Mouse (Mus musculus) embryonic facial prominence, embryonic 13.5 days (tissue): ENCODE measurements around the gene Grk1. TPM values are rescaled to one million over a fixed set of nuclear protein-coding genes. Genes with fewer than 3 reads are reported as not detected.

Source experiments
- ATAC-seq: fragments of 200-750 bp; cut with Nextera tagmentation; 2 replicates; pipeline ENCODE4 v1.8.0; 2017; ENCODE audit warnings: low read depth; ENCODE audit not compliant: insufficient number of reproducible peaks, insufficient read depth, low FRiP score, low TSS enrichment
- H3K27ac ChIP-seq: fragments of 300-500 bp; sonication (generic); 2 replicates; pipeline ENCODE4 v1.5.1; 2015; ENCODE audit warnings: moderate library complexity, mild to moderate bottlenecking, inconsistent platforms
- H3K27me3 ChIP-seq: fragments of 300-500 bp; sonication (generic); 2 replicates; pipeline ENCODE4 v1.6.1; 2015; ENCODE audit warnings: mild to moderate bottlenecking, inconsistent platforms
- H3K36me3 ChIP-seq: fragments of 300-500 bp; sonication (generic); 2 replicates; pipeline ENCODE4 v1.6.1; 2015; ENCODE audit warnings: mild to moderate bottlenecking, inconsistent platforms
- H3K4me1 ChIP-seq: fragments of 300-500 bp; sonication (generic); 2 replicates; pipeline ENCODE4 v1.6.1; 2015; ENCODE audit warnings: inconsistent platforms
- H3K4me2 ChIP-seq: fragments of 300-500 bp; sonication (generic); 2 replicates; pipeline ENCODE4 v1.6.1; 2015; ENCODE audit warnings: moderate library complexity, mild to moderate bottlenecking, inconsistent platforms
- H3K4me3 ChIP-seq: fragments of 300-500 bp; sonication (generic); 2 replicates; pipeline ENCODE4 v1.5.1; 2015; ENCODE audit warnings: mild to moderate bottlenecking, inconsistent platforms
- H3K9ac ChIP-seq: fragments of 300-500 bp; sonication (generic); 2 replicates; pipeline ENCODE4 v1.6.1; 2015; ENCODE audit warnings: mild to moderate bottlenecking, inconsistent platforms
- H3K9me3 ChIP-seq: fragments of 300-500 bp; sonication (generic); 2 replicates; pipeline ENCODE4 v1.6.1; 2016; ENCODE audit warnings: inconsistent platforms
- WGBS: fragments of 180-500 bp; shearing (Covaris S2); methylation state at CpG from one replicate; pipeline ENCODE4 v1.1.7; 2015; ENCODE audit warnings: mixed read lengths; 5-methylcytosine and 5-hydroxymethylcytosine counted together
- polyA plus RNA-seq: library from polyadenylated mRNA; unstranded; fragments of >200 nt; fragmentation: Nextera tagmentation; extraction: Ambion mirVana; gene quantifications from 2 replicates; pipeline ENCODE4 v1.2.1, GENCODE M21; 2015

Gene Grk1
- 0.03 TPM in 1 of 2 replicates, not detected in the other for polyA plus RNA-seq

GRCm38 (mm10) chr8:13404666-13405131 is at the start of gene Grk1:
Gene Grk1, plus strand, starts transcription at chr8:13405081.
- H3K4me1 ChIP-seq = no peaks in the 10 kb centered on the region
- 79% methylated on average over 5 of the region's 5 CpGs for WGBS
- no peak for ATAC-seq
- H3K36me3 ChIP-seq = no peaks in the 10 kb centered on the region
- no peak within 1 kb of the TSS for H3K9ac ChIP-seq
- H3K4me2 ChIP-seq = no peak within 1 kb of the TSS
- H3K27me3 ChIP-seq = no peaks in the 10 kb centered on the region
- H3K4me3 ChIP-seq = no peak within 1 kb of the TSS
- H3K27ac ChIP-seq = no peak within 1 kb of the TSS
- no peaks in the 10 kb centered on the region for H3K9me3 ChIP-seq

GRCm38 (mm10) chr8:13356221-13356620 is 48.7 kb upstream of the Grk1 start:
- no peak overlapping the region for H3K4me3 ChIP-seq
- H3K9me3 ChIP-seq = no peaks in the 10 kb centered on the region
- no peak overlapping the region for H3K4me2 ChIP-seq
- no peaks in the 10 kb centered on the region for H3K4me1 ChIP-seq
- 85% methylated on average over 6 of the region's 6 CpGs for WGBS
- H3K36me3 ChIP-seq = peaks cover 100% of the 10 kb centered on the region
- H3K9ac ChIP-seq = no peak overlapping the region
- no peak for ATAC-seq
- no peaks in the 10 kb centered on the region for H3K27me3 ChIP-seq
- no peak overlapping the region for H3K27ac ChIP-seq

GRCm38 (mm10) chr8:13356681-13357080 is 48.2 kb upstream of the Grk1 start:
- no peak for ATAC-seq
- no peak overlapping the region for H3K9ac ChIP-seq
- no peaks in the 10 kb centered on the region for H3K4me1 ChIP-seq
- H3K4me2 ChIP-seq = no peak overlapping the region
- H3K9me3 ChIP-seq = no peaks in the 10 kb centered on the region
- H3K27me3 ChIP-seq = no peaks in the 10 kb centered on the region
- no peak overlapping the region for H3K27ac ChIP-seq
- H3K4me3 ChIP-seq = no peak overlapping the region
- H3K36me3 ChIP-seq = peaks cover 100% of the 10 kb centered on the region
- whole genome bisulfite sequencing = 86% methylated on average over 10 of the region's 10 CpGs

- Histone ChIP-seq H3K9ac (no peak overlapping the region), H3K36me3 (peaks cover 92% of the 10 kb centered on the region), H3K4me2 (no peak overlapping the region), H3K27me3 (no peaks in the 10 kb centered on the region), H3K9me3 (no peaks in the 10 kb centered on the region), H3K27ac (no peak overlapping the region), H3K4me1 (no peaks in the 10 kb centered on the region), H3K4me3 (no peak overlapping the region)
- no peak for ATAC-seq
- 87% methylated on average over 7 of the region's 7 CpGs for WGBS
Measured at GRCm38 (mm10) chr8:13360213-13360612, 44.7 kb upstream of the Grk1 start.

- no peak overlapping the region for H3K4me3 ChIP-seq
- WGBS = 94% methylated on average over 6 of the region's 6 CpGs
- H3K9me3 ChIP-seq = no peaks in the 10 kb centered on the region
- H3K4me1 ChIP-seq = no peaks in the 10 kb centered on the region
- no peak overlapping the region for H3K9ac ChIP-seq
- H3K36me3 ChIP-seq = peaks cover 92% of the 10 kb centered on the region
- no peak overlapping the region for H3K27ac ChIP-seq
- no peak overlapping the region for H3K4me2 ChIP-seq
- H3K27me3 ChIP-seq = no peaks in the 10 kb centered on the region
- ATAC-seq = no peak
Measured at GRCm38 (mm10) chr8:13361865-13362264, 43.0 kb upstream of the Grk1 start.

DNA sequence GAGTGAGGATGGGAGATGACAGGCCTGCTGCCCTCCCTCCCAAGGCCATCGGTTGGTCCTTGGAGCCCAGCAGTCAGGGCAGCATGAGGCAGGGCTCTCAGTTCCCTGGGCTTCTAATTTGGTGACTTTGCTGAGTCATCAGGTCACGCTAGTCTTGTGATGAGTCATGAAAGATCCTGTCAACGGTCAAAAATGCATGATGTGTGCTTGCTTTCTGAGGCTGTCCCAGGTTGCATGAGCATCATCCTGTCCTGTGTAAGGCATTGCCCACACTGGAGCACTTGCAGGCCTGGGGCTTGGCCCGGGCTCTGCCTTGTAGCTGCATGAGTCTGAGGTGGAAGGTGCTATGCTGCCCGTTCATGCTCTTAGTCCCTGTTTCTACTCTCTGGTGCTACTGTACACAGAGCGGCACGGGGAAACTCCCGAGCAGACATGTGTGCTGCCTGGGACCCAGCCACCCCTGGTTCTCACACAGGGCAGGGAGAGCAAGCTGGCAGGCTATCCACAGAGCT is 31.7 kb upstream of the Grk1 start:
- Histone ChIP-seq H3K4me3 (no peak overlapping the region), H3K4me1 (no peaks in the 10 kb centered on the region), H3K4me2 (no peak overlapping the region), H3K9me3 (no peaks in the 10 kb centered on the region), H3K36me3 (peaks cover 93% of the 10 kb centered on the region), H3K9ac (no peak overlapping the region), H3K27me3 (no peaks in the 10 kb centered on the region), H3K27ac (no peak overlapping the region)
- WGBS = 88% methylated on average over 8 of the region's 8 CpGs
- ATAC-seq = no peak

DNA sequence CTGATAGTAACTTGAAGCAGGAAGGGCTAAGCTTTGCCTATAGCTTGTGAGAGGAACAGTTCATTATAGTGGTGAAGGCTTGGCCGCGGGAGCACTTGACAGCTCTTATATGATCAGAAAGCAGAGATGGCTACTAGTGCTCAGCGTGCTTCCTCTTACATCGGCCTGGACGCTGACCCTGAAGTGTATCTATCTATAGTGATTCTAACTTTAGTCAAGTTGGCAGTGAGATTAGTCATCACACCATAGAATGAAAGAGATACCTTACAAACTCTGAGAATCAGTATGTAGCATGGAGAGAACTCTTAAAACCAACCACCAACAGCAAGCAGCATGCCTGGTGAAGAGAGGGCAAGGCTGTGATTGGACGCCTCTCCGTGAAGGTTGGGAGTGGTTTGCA is 23.3 kb upstream of the Grk1 start:
- no peak overlapping the region for H3K4me2 ChIP-seq
- H3K4me3 ChIP-seq = no peak overlapping the region
- no peaks in the 10 kb centered on the region for H3K27me3 ChIP-seq
- H3K9me3 ChIP-seq = 0 out of 2 replicates have a peak, but pooled peaks cover 3% of the 10 kb centered on the region
- no peak overlapping the region for H3K27ac ChIP-seq
- ATAC-seq = no peak
- no peaks in the 10 kb centered on the region for H3K4me1 ChIP-seq
- H3K36me3 ChIP-seq = peaks cover 42% of the 10 kb centered on the region
- no peak overlapping the region for H3K9ac ChIP-seq
- 90% methylated on average over 7 of the region's 7 CpGs for WGBS

GRCm38 (mm10) chr8:13382536-13382935 is 22.3 kb upstream of the Grk1 start:
- no peaks in the 10 kb centered on the region for H3K27me3 ChIP-seq
- no peak overlapping the region for H3K9ac ChIP-seq
- no peaks in the 10 kb centered on the region for H3K4me1 ChIP-seq
- H3K27ac ChIP-seq = no peak overlapping the region
- H3K9me3 ChIP-seq = 0 out of 2 replicates have a peak, but pooled peaks cover 3% of the 10 kb centered on the region
- peaks cover 33% of the 10 kb centered on the region for H3K36me3 ChIP-seq
- no peak overlapping the region for H3K4me3 ChIP-seq
- no peak for ATAC-seq
- no peak overlapping the region for H3K4me2 ChIP-seq
- WGBS = 92% methylated on average over 3 of the region's 3 CpGs

- WGBS = 94% methylated on average over 4 of the region's 4 CpGs
- no peak overlapping the region for H3K4me3 ChIP-seq
- H3K27ac ChIP-seq = no peak overlapping the region
- no peaks in the 10 kb centered on the region for H3K4me1 ChIP-seq
- H3K9me3 ChIP-seq = 0 out of 2 replicates have a peak, but pooled peaks cover 3% of the 10 kb centered on the region
- no peak overlapping the region for H3K9ac ChIP-seq
- H3K4me2 ChIP-seq = no peak overlapping the region
- H3K36me3 ChIP-seq = peaks cover 31% of the 10 kb centered on the region
- H3K27me3 ChIP-seq = no peaks in the 10 kb centered on the region
- no peak for ATAC-seq
Measured at GRCm38 (mm10) chr8:13382999-13383398, 21.9 kb upstream of the Grk1 start.

DNA sequence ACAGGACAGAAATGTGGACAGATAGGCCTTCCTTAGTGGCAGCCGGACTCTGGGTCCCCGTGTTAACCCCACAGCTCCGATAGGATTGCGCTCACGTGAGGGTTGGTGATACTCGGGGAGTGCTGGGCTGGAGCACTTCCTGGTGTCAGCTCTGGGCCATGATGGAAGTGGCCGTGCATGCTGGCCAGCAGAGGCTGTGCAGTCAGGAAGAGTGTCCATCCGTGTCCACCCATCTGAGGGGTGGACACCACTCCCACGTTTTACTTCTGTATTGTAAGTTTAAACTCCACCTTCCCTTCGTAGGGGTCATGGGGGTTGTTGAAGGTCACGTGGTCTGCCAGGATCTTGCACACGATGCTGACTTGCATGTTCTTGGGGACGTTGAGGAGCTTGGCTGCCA is 18.5 kb upstream of the Grk1 start:
- Histone ChIP-seq H3K27me3 (no peaks in the 10 kb centered on the region), H3K4me1 (no peaks in the 10 kb centered on the region), H3K9me3 (no peaks in the 10 kb centered on the region), H3K4me2 (no peak overlapping the region), H3K27ac (no peak overlapping the region), H3K4me3 (no peak overlapping the region), H3K9ac (no peak overlapping the region), H3K36me3 (peaks cover 3% of the 10 kb centered on the region; the same call in 1 of the 2 replicates)
- ATAC-seq = no peak
- WGBS = 72% methylated on average over 13 of the region's 13 CpGs

DNA sequence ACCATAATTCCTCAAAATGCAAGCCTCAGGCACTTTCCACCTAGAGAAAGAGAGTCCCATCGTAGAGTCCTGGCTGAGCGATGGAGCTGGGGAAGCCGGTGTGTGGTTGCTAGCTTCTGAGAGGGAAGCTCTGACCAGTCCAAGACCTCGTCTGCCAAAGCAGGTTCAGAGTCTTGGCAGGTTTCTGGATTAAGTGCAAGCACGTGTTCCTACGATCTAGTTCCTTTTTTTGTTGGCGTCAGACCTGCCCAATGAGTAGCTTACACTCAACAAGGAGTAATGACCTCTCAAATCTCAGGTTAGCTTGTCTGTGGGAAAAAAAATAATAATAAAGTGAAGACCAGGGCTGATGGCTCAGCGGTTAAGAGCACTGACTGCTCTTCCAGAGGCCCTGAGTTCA is 17.2 kb upstream of the Grk1 start:
- H3K36me3 ChIP-seq = no peaks in the 10 kb centered on the region
- H3K27me3 ChIP-seq = no peaks in the 10 kb centered on the region
- no peak for ATAC-seq
- H3K4me1 ChIP-seq = no peaks in the 10 kb centered on the region
- H3K27ac ChIP-seq = no peak overlapping the region
- H3K4me3 ChIP-seq = no peak overlapping the region
- 80% methylated on average over 8 of the region's 8 CpGs for WGBS
- H3K9me3 ChIP-seq = no peaks in the 10 kb centered on the region
- H3K9ac ChIP-seq = no peak overlapping the region
- H3K4me2 ChIP-seq = no peak overlapping the region

DNA sequence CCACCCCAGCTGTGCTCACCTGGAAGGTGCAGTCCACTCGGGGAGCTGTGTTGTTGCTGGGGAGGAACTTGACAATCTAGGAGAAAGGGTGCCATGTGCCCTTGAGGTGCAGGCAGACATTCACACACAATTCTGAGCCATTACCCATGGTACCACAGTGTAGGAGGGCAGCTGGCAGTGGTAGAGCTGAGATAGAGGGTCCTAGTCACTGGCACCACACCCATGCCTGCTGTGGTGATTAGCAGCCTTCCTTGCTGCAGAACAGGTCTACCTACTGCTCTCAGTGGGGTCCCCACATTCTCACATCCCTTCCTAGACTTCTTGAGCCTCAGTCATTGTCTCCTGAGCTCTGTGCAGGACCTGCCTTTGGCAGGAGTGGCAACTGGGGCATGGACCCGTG is 16.1 kb upstream of the Grk1 start:
- no peaks in the 10 kb centered on the region for H3K9me3 ChIP-seq
- H3K4me1 ChIP-seq = no peaks in the 10 kb centered on the region
- no peak overlapping the region for H3K4me3 ChIP-seq
- 81% methylated on average over 2 of the region's 2 CpGs for WGBS
- no peak for ATAC-seq
- H3K4me2 ChIP-seq = no peak overlapping the region
- H3K27me3 ChIP-seq = no peaks in the 10 kb centered on the region
- H3K27ac ChIP-seq = no peak overlapping the region
- H3K36me3 ChIP-seq = no peaks in the 10 kb centered on the region
- no peak overlapping the region for H3K9ac ChIP-seq
